Mouse (Mus musculus): ENCODE measurements around the gene Ror2.

Gene Ror2

GRCm38 (mm10) chr13:53195951-53196677 lies 89.8 kb downstream of the Ror2 start:
- DNase-seq (ENCODE audit: inconsistent age in 2 of 2, low spot score in 1 of 2): no peak

GRCm38 (mm10) chr13:53194306-53194705 lies 91.6 kb downstream of the Ror2 start:
- no peak for DNase-seq (ENCODE audit: inconsistent age in 2 of 2, low spot score in 1 of 2)

- DNase-seq (ENCODE audit: inconsistent age in 2 of 2, low spot score in 1 of 2): no peak
These were observed 92.2 kb downstream of the Ror2 start for GRCm38 (mm10) chr13:53193713-53194112.

GRCm38 (mm10) chr13:53192286-53192685 lies 93.6 kb downstream of the Ror2 start:
- DNase-seq (ENCODE audit: inconsistent age in 2 of 2, low spot score in 1 of 2): no peak

- no peak for DNase-seq (ENCODE audit: inconsistent age in 2 of 2, low spot score in 1 of 2)
These were observed 94.3 kb downstream of the Ror2 start for GRCm38 (mm10) chr13:53191657-53192056.

- DNase-seq (ENCODE audit: inconsistent age in 2 of 2, low spot score in 1 of 2): no peak
These were observed 97.0 kb downstream of the Ror2 start for GRCm38 (mm10) chr13:53188935-53189334.

- no peak for DNase-seq (ENCODE audit: inconsistent age in 2 of 2, low spot score in 1 of 2)
These were observed 101.1 kb downstream of the Ror2 start for GRCm38 (mm10) chr13:53184858-53185257.

- no peak for DNase-seq (ENCODE audit: inconsistent age in 2 of 2, low spot score in 1 of 2)
These were observed 101.8 kb downstream of the Ror2 start for GRCm38 (mm10) chr13:53184149-53184548.

GRCm38 (mm10) chr13:53183161-53183577 lies 102.8 kb downstream of the Ror2 start:
- no peak for DNase-seq (ENCODE audit: inconsistent age in 2 of 2, low spot score in 1 of 2)

GRCm38 (mm10) chr13:53178594-53178993 lies 107.3 kb downstream of the Ror2 start:
- DNase-seq (ENCODE audit: inconsistent age in 2 of 2, low spot score in 1 of 2): peak; percentile 62 to 84

- peak; percentile 38 to 67 for DNase-seq (ENCODE audit: inconsistent age in 2 of 2, low spot score in 1 of 2)
These were observed 107.8 kb downstream of the Ror2 start for GRCm38 (mm10) chr13:53178171-53178570.

GRCm38 (mm10) chr13:53177424-53177718 lies 108.6 kb downstream of the Ror2 start:
- DNase-seq (ENCODE audit: inconsistent age in 2 of 2, low spot score in 1 of 2): peak in 1 of 2 experiments; percentile 53

GRCm38 (mm10) chr13:53176695-53177423 lies 109.1 kb downstream of the Ror2 start:
- DNase-seq (ENCODE audit: inconsistent age in 2 of 2, low spot score in 1 of 2): peak in 1 of 2 experiments; percentile 54

GRCm38 (mm10) chr13:53175041-53175440 lies 110.9 kb downstream of the Ror2 start:
- no peak for DNase-seq (ENCODE audit: inconsistent age in 2 of 2, low spot score in 1 of 2)

GRCm38 (mm10) chr13:53163671-53164070 lies 122.3 kb downstream of the Ror2 start:
- DNase-seq (ENCODE audit: inconsistent age in 2 of 2, low spot score in 1 of 2): no peak

- DNase-seq (ENCODE audit: inconsistent age in 2 of 2, low spot score in 1 of 2): no peak
These were observed 122.9 kb downstream of the Ror2 start for GRCm38 (mm10) chr13:53163060-53163459.

- DNase-seq (ENCODE audit: inconsistent age in 2 of 2, low spot score in 1 of 2): no peak
These were observed 126.4 kb downstream of the Ror2 start for GRCm38 (mm10) chr13:53159501-53159900.

- peak; percentile 55 to 81 for DNase-seq (ENCODE audit: inconsistent age in 2 of 2, low spot score in 1 of 2)
These were observed 127.4 kb downstream of the Ror2 start for GRCm38 (mm10) chr13:53158405-53159005.

- DNase-seq (ENCODE audit: inconsistent age in 2 of 2, low spot score in 1 of 2): no peak
These were observed 129.0 kb downstream of the Ror2 start for GRCm38 (mm10) chr13:53156911-53157310.

- no peak for DNase-seq (ENCODE audit: inconsistent age in 2 of 2, low spot score in 1 of 2)
These were observed 129.6 kb downstream of the Ror2 start for GRCm38 (mm10) chr13:53156282-53156681.

GRCm38 (mm10) chr13:53145511-53145910 lies 140.4 kb downstream of the Ror2 start:
- no peak for DNase-seq (ENCODE audit: inconsistent age in 2 of 2, low spot score in 1 of 2)

GRCm38 (mm10) chr13:53143076-53143475 lies 142.8 kb downstream of the Ror2 start:
- DNase-seq (ENCODE audit: inconsistent age in 2 of 2, low spot score in 1 of 2): no peak

Data from adrenal gland, adult (tissue).